Mouse (Mus musculus): ENCODE results near the gene Relt. TPM values are rescaled to one million over a fixed set of nuclear protein-coding genes. Genes with fewer than 3 reads are reported as not detected.
A peak's percentile ranks its signal among the peaks of the same experiment; 100 is the strongest.

Relt gene
- 4.8 and 5.2 TPM in 2 replicates for polyA plus RNA-seq (2016; fragmentation: Nextera tagmentation; extraction: Ambion mirVana)

- H3K9me3 ChIP-seq = no peaks in the 10 kb centered on the region
- H3K4me1 ChIP-seq = peaks cover 48% of the 10 kb centered on the region
- under 1% methylated on average over 91 of the region's 91 CpGs for WGBS
- peak within 1 kb of the TSS; percentile 88 for H3K4me3 ChIP-seq
- DNase-seq (ENCODE audit: low spot score) = peak; percentile 99
- no peaks in the 10 kb centered on the region; the same call in 1 of the 2 replicates for H3K27me3 ChIP-seq (replicated peaks; ENCODE audit: low read depth, poor library complexity, severe bottlenecking)
- H3K27ac ChIP-seq (replicated peaks) = peak within 1 kb of the TSS; percentile 88
- no peaks in the 10 kb centered on the region for H3K36me3 ChIP-seq (replicated peaks)
Measured at GRCm38 (mm10) chr7:100862828-100863638, at the start of gene Relt. Relt (minus strand) TSS chr7:100863446.

- 51% methylated on average over 9 of the region's 9 CpGs for WGBS
- Histone ChIP-seq H3K27ac (replicated peaks) (peak overlapping the region; percentile 82), H3K9me3 (no peaks in the 10 kb centered on the region), H3K4me1 (peaks cover 92% of the 10 kb centered on the region), H3K4me3 (peak overlapping the region; percentile 25; the same call in 1 of the 2 replicates), H3K27me3 (replicated peaks; ENCODE audit: low read depth, poor library complexity, severe bottlenecking) (no peaks in the 10 kb centered on the region), H3K36me3 (replicated peaks) (peaks cover 80% of the 10 kb centered on the region)
- no peak for DNase-seq (ENCODE audit: low spot score)
Measured at GRCm38 (mm10) chr7:100911791-100912190, 48.5 kb upstream of the Relt start.

- Histone ChIP-seq H3K4me1 (peaks cover 87% of the 10 kb centered on the region), H3K9me3 (no peaks in the 10 kb centered on the region), H3K36me3 (replicated peaks) (peaks cover 78% of the 10 kb centered on the region), H3K27ac (replicated peaks) (peak overlapping the region; percentile 82), H3K27me3 (replicated peaks; ENCODE audit: low read depth, poor library complexity, severe bottlenecking) (no peaks in the 10 kb centered on the region), H3K4me3 (peak overlapping the region; percentile 25; the same call in 1 of the 2 replicates)
- DNase-seq (ENCODE audit: low spot score) = peak; percentile 74
- WGBS = 12% methylated on average over 2 of the region's 2 CpGs
Measured at GRCm38 (mm10) chr7:100911246-100911770, 48.1 kb upstream of the Relt start.

GRCm38 (mm10) chr7:100908567-100908966, 45.3 kb upstream of the Relt start:
- H3K27me3 ChIP-seq (replicated peaks; ENCODE audit: low read depth, poor library complexity, severe bottlenecking) = no peaks in the 10 kb centered on the region
- no peaks in the 10 kb centered on the region for H3K9me3 ChIP-seq
- peak overlapping the region; percentile 76 for H3K27ac ChIP-seq (replicated peaks)
- peaks cover 76% of the 10 kb centered on the region for H3K36me3 ChIP-seq (replicated peaks)
- H3K4me3 ChIP-seq = no peak overlapping the region
- WGBS = 52% methylated on average over 8 of the region's 8 CpGs
- DNase-seq (ENCODE audit: low spot score) = no peak
- H3K4me1 ChIP-seq = peaks cover 62% of the 10 kb centered on the region

GRCm38 (mm10) chr7:100908061-100908460, 44.8 kb upstream of the Relt start:
- Histone ChIP-seq H3K4me1 (peaks cover 57% of the 10 kb centered on the region), H3K27me3 (replicated peaks; ENCODE audit: low read depth, poor library complexity, severe bottlenecking) (no peaks in the 10 kb centered on the region), H3K36me3 (replicated peaks) (peaks cover 71% of the 10 kb centered on the region), H3K9me3 (no peaks in the 10 kb centered on the region), H3K27ac (replicated peaks) (peak overlapping the region; percentile 76), H3K4me3 (no peak overlapping the region)
- no peak for DNase-seq (ENCODE audit: low spot score)
- WGBS = 78% methylated on average over 8 of the region's 8 CpGs

GRCm38 (mm10) chr7:100907231-100907630, 44.0 kb upstream of the Relt start:
- Histone ChIP-seq H3K4me3 (peak overlapping the region; percentile 29; the same call in 1 of the 2 replicates), H3K36me3 (replicated peaks) (peaks cover 70% of the 10 kb centered on the region), H3K4me1 (peaks cover 50% of the 10 kb centered on the region), H3K9me3 (no peaks in the 10 kb centered on the region), H3K27ac (replicated peaks) (peak overlapping the region; percentile 76), H3K27me3 (replicated peaks; ENCODE audit: low read depth, poor library complexity, severe bottlenecking) (no peaks in the 10 kb centered on the region)
- DNase-seq (ENCODE audit: low spot score) = peak; percentile 80
- 0% methylated on average over 1 of the region's 1 CpGs for WGBS

- no peak for DNase-seq (ENCODE audit: low spot score)
- Histone ChIP-seq H3K4me3 (no peak overlapping the region), H3K27ac (replicated peaks) (no peak overlapping the region), H3K27me3 (replicated peaks; ENCODE audit: low read depth, poor library complexity, severe bottlenecking) (no peaks in the 10 kb centered on the region), H3K4me1 (peaks cover 40% of the 10 kb centered on the region), H3K36me3 (replicated peaks) (peaks cover 66% of the 10 kb centered on the region), H3K9me3 (no peaks in the 10 kb centered on the region)
- 90% methylated on average over 10 of the region's 10 CpGs for WGBS
Measured at GRCm38 (mm10) chr7:100906029-100906789, 43.0 kb upstream of the Relt start.

- no peak for DNase-seq (ENCODE audit: low spot score)
- H3K36me3 ChIP-seq (replicated peaks) = peaks cover 55% of the 10 kb centered on the region
- H3K9me3 ChIP-seq = no peaks in the 10 kb centered on the region
- H3K27ac ChIP-seq (replicated peaks) = no peak overlapping the region
- H3K27me3 ChIP-seq (replicated peaks; ENCODE audit: low read depth, poor library complexity, severe bottlenecking) = no peaks in the 10 kb centered on the region
- H3K4me1 ChIP-seq = peaks cover 28% of the 10 kb centered on the region
- WGBS = 91% methylated on average over 7 of the region's 7 CpGs
- H3K4me3 ChIP-seq = no peak overlapping the region
Measured at GRCm38 (mm10) chr7:100905037-100905436, 41.8 kb upstream of the Relt start.

GRCm38 (mm10) chr7:100904612-100905011, 41.4 kb upstream of the Relt start:
- 86% methylated on average over 5 of the region's 5 CpGs for WGBS
- Histone ChIP-seq H3K36me3 (replicated peaks) (peaks cover 51% of the 10 kb centered on the region), H3K27ac (replicated peaks) (no peak overlapping the region), H3K4me1 (peaks cover 24% of the 10 kb centered on the region), H3K27me3 (replicated peaks; ENCODE audit: low read depth, poor library complexity, severe bottlenecking) (no peaks in the 10 kb centered on the region), H3K9me3 (no peaks in the 10 kb centered on the region), H3K4me3 (no peak overlapping the region)
- no peak for DNase-seq (ENCODE audit: low spot score)

- WGBS = 82% methylated on average over 9 of the region's 9 CpGs
- Histone ChIP-seq H3K9me3 (no peaks in the 10 kb centered on the region), H3K27me3 (replicated peaks; ENCODE audit: low read depth, poor library complexity, severe bottlenecking) (no peaks in the 10 kb centered on the region), H3K4me1 (peaks cover 4% of the 10 kb centered on the region), H3K4me3 (no peak overlapping the region), H3K36me3 (replicated peaks) (peaks cover 49% of the 10 kb centered on the region), H3K27ac (replicated peaks) (no peak overlapping the region)
- DNase-seq (ENCODE audit: low spot score) = no peak
Measured at GRCm38 (mm10) chr7:100902451-100903137, 39.3 kb upstream of the Relt start.

- Histone ChIP-seq H3K27ac (replicated peaks) (no peak overlapping the region), H3K27me3 (replicated peaks; ENCODE audit: low read depth, poor library complexity, severe bottlenecking) (no peaks in the 10 kb centered on the region), H3K4me3 (no peak overlapping the region), H3K9me3 (no peaks in the 10 kb centered on the region), H3K4me1 (peaks cover 31% of the 10 kb centered on the region), H3K36me3 (replicated peaks) (peaks cover 38% of the 10 kb centered on the region)
- WGBS = 80% methylated on average over 5 of the region's 5 CpGs
- DNase-seq (ENCODE audit: low spot score) = no peak
Measured at GRCm38 (mm10) chr7:100897828-100898227, 34.6 kb upstream of the Relt start.

- DNase-seq (ENCODE audit: low spot score) = peak; percentile 32
- Histone ChIP-seq H3K4me3 (peak overlapping the region; percentile 67), H3K9me3 (no peaks in the 10 kb centered on the region), H3K4me1 (peaks cover 35% of the 10 kb centered on the region), H3K27ac (replicated peaks) (peak overlapping the region; percentile 79), H3K36me3 (replicated peaks) (peaks cover 44% of the 10 kb centered on the region), H3K27me3 (replicated peaks; ENCODE audit: low read depth, poor library complexity, severe bottlenecking) (no peaks in the 10 kb centered on the region)
- 4% methylated on average over 12 of the region's 12 CpGs for WGBS
Measured at GRCm38 (mm10) chr7:100894833-100895226, 31.6 kb upstream of the Relt start.

All from embryonic facial prominence, embryonic 10.5 days (tissue).